Mouse (Mus musculus): ENCODE results near the gene Cdc27.

DNA sequence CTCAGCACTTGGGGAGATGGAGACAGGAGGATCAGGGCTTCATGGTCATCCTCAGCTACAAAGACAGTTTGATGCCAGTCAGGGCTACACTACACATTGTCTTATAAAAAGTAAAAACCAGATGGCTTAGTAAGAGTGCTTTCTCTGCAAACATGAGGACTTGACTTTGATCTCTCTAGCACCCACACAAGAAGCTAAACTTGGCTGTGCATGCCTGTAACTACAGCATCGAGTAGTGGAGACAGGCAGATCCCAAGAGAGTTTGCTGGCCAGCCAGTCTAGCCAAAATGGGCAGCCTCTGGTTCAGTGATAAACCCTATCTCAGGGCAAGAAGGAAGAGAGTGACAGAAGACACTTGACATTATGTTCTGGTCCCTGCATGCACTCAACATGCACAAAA lies 13.1 kb upstream of the Cdc27 start:
- TF ChIP-seq CTCF (IDR thresholded peaks at IDR 0.05; ENCODE audit: extremely low read depth, insufficient read depth, low read length) (no peak), POLR2A (IDR thresholded peaks at IDR 0.05; ENCODE audit: extremely low read depth, insufficient read depth, low read length) (no peak)
